Mouse (Mus musculus): ENCODE measurements around the gene Max.

- TF ChIP-seq CTCF (IDR thresholded peaks at IDR 0.05; ENCODE audit: control insufficient read depth, insufficient read depth, low read length) (no peak), POLR2A (IDR thresholded peaks at IDR 0.05; ENCODE audit: borderline replicate concordance, control insufficient read depth, low read depth, low read length) (no peak)
Measured at GRCm38 (mm10) chr12:76948781-76949180, 13.2 kb downstream of the Max start.
